Mouse (Mus musculus): Measurements from ENCODE around the gene Ldoc1.
A peak's percentile ranks its signal among the peaks of the same experiment; 100 is the strongest.

The Ldoc1 gene

GRCm38 (mm10) chrX:61709302-61710033 lies at the start of gene Ldoc1:
Gene Ldoc1 (plus strand): TSS chrX:61709497.
- no peak for DNase-seq (ENCODE audit: low read depth, low spot score)

DNA sequence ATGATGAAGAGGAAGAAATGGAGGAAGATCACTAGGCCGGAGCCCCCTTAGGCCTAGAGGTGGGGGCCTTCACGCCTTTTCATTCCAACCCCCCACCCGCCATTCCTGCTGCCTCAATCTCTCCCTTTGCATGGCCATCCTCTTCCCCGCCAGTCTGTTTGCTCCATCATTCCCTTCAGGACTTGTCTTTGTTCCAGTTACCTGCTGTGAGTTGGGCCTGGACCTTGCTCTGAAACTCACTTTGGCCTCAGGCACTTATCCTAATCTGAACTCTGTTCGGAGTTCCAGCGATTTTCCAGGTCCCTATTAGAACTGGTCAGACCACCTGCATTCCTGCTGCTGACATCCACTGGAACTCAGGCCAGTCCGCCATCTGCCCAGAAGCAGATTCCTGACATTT lies 834 bp downstream of the Ldoc1 start:
- no peak for DNase-seq (ENCODE audit: low read depth, low spot score)

- peak; percentile 10 for DNase-seq (ENCODE audit: low read depth, low spot score)
Observed at GRCm38 (mm10) chrX:61722281-61723028, 13.2 kb downstream of the Ldoc1 start.

DNA sequence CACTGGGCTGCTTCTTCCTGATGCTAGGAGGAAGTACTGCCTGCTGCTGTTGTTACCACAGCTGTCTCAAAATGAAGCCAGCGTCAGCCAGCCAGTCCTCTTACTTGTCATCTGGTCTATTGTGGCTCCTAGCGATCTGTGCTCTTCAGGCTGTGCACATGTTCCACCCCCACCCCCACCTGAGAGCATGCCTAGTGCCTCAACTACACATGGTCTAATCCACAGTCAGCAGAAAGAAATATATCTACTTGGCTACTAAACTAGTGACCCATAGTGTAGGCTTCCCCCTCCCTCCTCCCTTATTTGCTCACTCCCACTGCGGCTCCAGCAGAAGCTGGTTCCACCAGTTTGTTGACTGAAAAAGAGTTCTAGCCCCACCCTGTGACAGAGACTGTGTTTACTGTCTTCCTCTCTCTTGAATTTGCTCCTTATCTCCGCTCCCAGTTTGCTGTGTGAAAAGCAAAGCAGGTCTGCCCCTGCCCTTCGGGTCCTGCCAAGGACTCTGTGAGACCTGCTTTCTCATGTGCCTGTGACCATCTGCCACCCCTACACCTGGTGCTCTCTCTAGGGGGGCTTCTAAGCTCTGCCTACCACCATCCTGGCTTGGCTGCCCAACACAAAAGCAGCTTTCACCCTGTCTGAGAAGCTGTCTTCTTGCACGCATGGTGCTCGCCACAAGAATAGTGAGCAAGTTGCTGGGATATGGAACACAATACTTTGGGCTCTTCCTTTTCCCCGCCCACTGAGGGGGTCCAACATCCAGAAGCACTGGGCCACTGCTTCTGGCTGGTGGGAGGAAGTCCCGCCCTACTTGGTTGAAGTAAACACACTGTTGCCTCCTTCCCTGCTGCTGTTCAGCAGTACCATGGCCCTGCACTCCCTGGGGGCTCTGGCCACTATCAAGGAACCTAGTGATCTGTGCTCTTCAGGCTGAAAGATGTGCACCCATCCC lies 14.0 kb downstream of the Ldoc1 start:
- DNase-seq (ENCODE audit: low read depth, low spot score), result no peak

DNA sequence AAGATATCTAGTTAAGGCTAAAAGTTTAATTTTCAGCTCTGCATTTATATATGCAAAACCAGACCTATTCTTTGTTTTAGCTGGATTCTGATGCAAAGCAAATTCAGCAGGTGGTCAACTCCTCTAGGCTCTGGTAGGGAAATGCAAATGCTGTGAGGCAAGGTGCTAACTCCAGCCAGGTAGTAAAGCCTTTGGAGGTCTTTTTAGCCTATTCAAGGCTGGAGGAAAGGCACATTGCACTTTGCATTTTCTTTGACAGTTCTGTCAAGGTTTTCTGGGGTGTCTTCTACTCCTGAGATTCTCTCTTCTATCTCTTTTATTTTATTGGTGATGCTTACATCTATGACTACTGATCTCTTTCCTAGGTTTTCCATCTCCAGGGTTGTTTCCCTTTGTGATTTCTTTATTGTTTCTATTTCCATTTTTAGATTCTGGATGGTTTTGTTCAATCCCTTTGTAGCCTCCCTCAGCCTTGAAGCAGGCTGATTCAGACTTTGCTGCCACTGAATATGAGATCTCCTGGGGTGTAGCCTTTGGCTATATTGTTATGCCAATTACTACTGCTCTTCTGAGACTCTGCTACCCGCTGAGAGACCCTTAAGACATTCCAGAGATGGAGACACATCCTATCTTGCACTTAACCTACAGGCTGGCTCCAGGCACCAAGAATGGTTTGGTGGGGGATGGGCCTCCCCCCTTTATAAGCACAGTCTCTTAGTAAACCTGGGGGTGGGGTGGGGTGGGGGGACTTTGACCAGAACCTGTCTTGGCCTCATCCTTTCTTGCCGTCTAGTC lies 18.4 kb downstream of the Ldoc1 start:
- DNase-seq (ENCODE audit: low read depth, low spot score), result no peak

All from brain, embryonic 18.5 days (tissue).